Mouse (Mus musculus): ENCODE measurements around the gene Gm49396. TPM values are rescaled to one million over a fixed set of nuclear protein-coding genes. Genes with fewer than 3 reads are reported as not detected.
A peak's percentile ranks its signal among the peaks of the same experiment; 100 is the strongest.

The Gm49396 gene
- total and polyA plus RNA-seq, 2 experiments from 2014 or later: 5.3 to 9.9 TPM

GRCm38 (mm10) chr7:30558656-30559442 is 4.3 kb upstream of the Gm49396 start:
- peaks cover 27% of the 10 kb centered on the region for H3K36me3 ChIP-seq (ENCODE audit: insufficient read depth)
- no peak for ATAC-seq
- H3K9ac ChIP-seq: peak overlapping the region; percentile 64
- WGBS: 16% methylated on average over 12 of the region's 12 CpGs
- H3K9me3 ChIP-seq (ENCODE audit: low read length): no peaks in the 10 kb centered on the region
- peak overlapping the region; percentile 62 for H3K4me3 ChIP-seq (ENCODE audit: low read depth, low read length)
- H3K4me1 ChIP-seq (ENCODE audit: insufficient read depth): peaks cover 11% of the 10 kb centered on the region
- peak overlapping the region; percentile 29; the same call in 1 of the 2 replicates for H3K27ac ChIP-seq (ENCODE audit: low read depth, low read length)
- no peaks in the 10 kb centered on the region for H3K27me3 ChIP-seq (ENCODE audit: insufficient read depth, low read length)
- DNase-seq: no peak
- H3K4me2 ChIP-seq (ENCODE audit: low read depth): peak overlapping the region; percentile 85
- TF ChIP-seq CTCF (IDR thresholded peaks at IDR 0.05; ENCODE audit: low read depth): no peak

- 0% methylated on average over 20 of the region's 20 CpGs for WGBS
Measured at GRCm38 (mm10) chr7:30559443-30559954, 3.6 kb upstream of the Gm49396 start, which contains the start of gene Lin37. TSS of gene Lin37 (minus strand) at chr7:30559838.

GRCm38 (mm10) chr7:30560296-30560695 is 2.8 kb upstream of the Gm49396 start:
- ATAC-seq (no peak), DNase-seq (no peak)
- Histone ChIP-seq H3K27me3 (ENCODE audit: insufficient read depth, low read length) (no peaks in the 10 kb centered on the region), H3K9ac (no peak overlapping the region), H3K4me3 (ENCODE audit: low read depth, low read length) (no peak overlapping the region), H3K9me3 (ENCODE audit: low read length) (no peaks in the 10 kb centered on the region), H3K36me3 (ENCODE audit: insufficient read depth) (peaks cover 22% of the 10 kb centered on the region), H3K4me2 (ENCODE audit: low read depth) (no peak overlapping the region; the same call in 1 of the 2 replicates), H3K27ac (ENCODE audit: low read depth, low read length) (no peak overlapping the region), H3K4me1 (ENCODE audit: insufficient read depth) (peaks cover 11% of the 10 kb centered on the region)
- 73% methylated on average over 2 of the region's 2 CpGs for WGBS
- TF ChIP-seq CTCF (IDR thresholded peaks at IDR 0.05; ENCODE audit: low read depth): no peak

More at GRCm38 (mm10) chr7:30559443-30559954, 3.6 kb upstream of the Gm49396 start, which contains the start of gene Lin37:
- DNase-seq (peak; percentile 99), ATAC-seq (peak; percentile 92)
- peak within 1 kb of the TSS; percentile 64 for H3K9ac ChIP-seq
- no peaks in the 10 kb centered on the region for H3K27me3 ChIP-seq (ENCODE audit: insufficient read depth, low read length)
- peak within 1 kb of the TSS; percentile 62 for H3K4me3 ChIP-seq (ENCODE audit: low read depth, low read length)
- H3K27ac ChIP-seq (ENCODE audit: low read depth, low read length): peak within 1 kb of the TSS; percentile 29; the same call in 1 of the 2 replicates
- no peaks in the 10 kb centered on the region for H3K9me3 ChIP-seq (ENCODE audit: low read length)
- H3K4me2 ChIP-seq (ENCODE audit: low read depth): peak within 1 kb of the TSS; percentile 85
- peaks cover 27% of the 10 kb centered on the region for H3K36me3 ChIP-seq (ENCODE audit: insufficient read depth)
- peaks cover 11% of the 10 kb centered on the region for H3K4me1 ChIP-seq (ENCODE audit: insufficient read depth)
- no peak for TF ChIP-seq CTCF (IDR thresholded peaks at IDR 0.05; ENCODE audit: low read depth)

- Histone ChIP-seq H3K27ac (ENCODE audit: low read depth, low read length) (peak overlapping the region; percentile 91; the same call in 1 of the 2 replicates), H3K36me3 (ENCODE audit: insufficient read depth) (peaks cover 19% of the 10 kb centered on the region), H3K9ac (peak overlapping the region; percentile 43), H3K4me1 (ENCODE audit: insufficient read depth) (peaks cover 11% of the 10 kb centered on the region), H3K4me2 (ENCODE audit: low read depth) (peak overlapping the region; percentile 83), H3K9me3 (ENCODE audit: low read length) (no peaks in the 10 kb centered on the region), H3K4me3 (ENCODE audit: low read depth, low read length) (peak overlapping the region; percentile 83), H3K27me3 (ENCODE audit: insufficient read depth, low read length) (no peaks in the 10 kb centered on the region)
- ATAC-seq: no peak
- DNase-seq: no peak
- 2% methylated on average over 27 of the region's 27 CpGs for WGBS
- no peak for TF ChIP-seq CTCF (IDR thresholded peaks at IDR 0.05; ENCODE audit: low read depth)
Measured at GRCm38 (mm10) chr7:30562526-30563116, 523 bp upstream of the Gm49396 start.

- H3K4me3 ChIP-seq (ENCODE audit: low read depth, low read length): peak overlapping the region; percentile 83
- no peak for TF ChIP-seq CTCF (IDR thresholded peaks at IDR 0.05; ENCODE audit: low read depth)
- WGBS: 27% methylated on average over 6 of the region's 6 CpGs
- no peaks in the 10 kb centered on the region for H3K9me3 ChIP-seq (ENCODE audit: low read length)
- peak overlapping the region; percentile 83 for H3K9ac ChIP-seq
- H3K36me3 ChIP-seq (ENCODE audit: insufficient read depth): peaks cover 30% of the 10 kb centered on the region
- no peaks in the 10 kb centered on the region for H3K27me3 ChIP-seq (ENCODE audit: insufficient read depth, low read length)
- peak overlapping the region; percentile 83 for H3K4me2 ChIP-seq (ENCODE audit: low read depth)
- peaks cover 4% of the 10 kb centered on the region for H3K4me1 ChIP-seq (ENCODE audit: insufficient read depth)
- H3K27ac ChIP-seq (ENCODE audit: low read depth, low read length): peak overlapping the region; percentile 91
- ATAC-seq (no peak), DNase-seq (no peak)
Measured at GRCm38 (mm10) chr7:30563906-30564280, 749 bp downstream of the Gm49396 start.

- H3K4me2 ChIP-seq (ENCODE audit: low read depth): peak within 1 kb of the TSS; percentile 83; the same call in 1 of the 2 replicates
- H3K9me3 ChIP-seq (ENCODE audit: low read length): no peaks in the 10 kb centered on the region
- no peak within 1 kb of the TSS for H3K4me3 ChIP-seq (ENCODE audit: low read depth, low read length)
- TF ChIP-seq CTCF (IDR thresholded peaks at IDR 0.05; ENCODE audit: low read depth): no peak
- no peak within 1 kb of the TSS for H3K9ac ChIP-seq
- 97% methylated on average over 12 of the region's 12 CpGs for WGBS
- H3K4me1 ChIP-seq (ENCODE audit: insufficient read depth): no peaks in the 10 kb centered on the region; the same call in 1 of the 2 replicates
- peaks cover 41% of the 10 kb centered on the region for H3K36me3 ChIP-seq (ENCODE audit: insufficient read depth)
- DNase-seq: no peak
- no peak for ATAC-seq
- no peaks in the 10 kb centered on the region for H3K27me3 ChIP-seq (ENCODE audit: insufficient read depth, low read length)
- no peak within 1 kb of the TSS for H3K27ac ChIP-seq (ENCODE audit: low read depth, low read length)
Measured at GRCm38 (mm10) chr7:30564970-30565571, 1.9 kb downstream of the Gm49396 start, which contains the start of gene Igflr1. TSS of gene Igflr1 (plus strand) at chr7:30565427.

All from forebrain, postnatal 0 days (tissue).